Mouse (Mus musculus) common myeloid progenitor, adult 5-6 weeks (primary cell): ENCODE measurements around the gene Limk1. TPM values are rescaled to one million over a fixed set of nuclear protein-coding genes. Genes with fewer than 3 reads are reported as not detected.

ENCODE experiments used
- ATAC-seq: replicated peaks from 2 replicates; pipeline ENCODE4 v1.8.0; 2016; ENCODE audit warnings: low read depth, mild to moderate bottlenecking, moderate TSS enrichment, inconsistent platforms; ENCODE audit not compliant: poor library complexity, severe bottlenecking
- total RNA-seq: library from RNA; stranded (forward); fragments of 200-1000, 187-1606 nt; gene quantifications from 2 replicates; pipeline ENCODE4 v1.2.3, GENCODE M21; 2017

The Limk1 gene
- 12.6 and 15.1 TPM in 2 replicates for total RNA-seq

DNA sequence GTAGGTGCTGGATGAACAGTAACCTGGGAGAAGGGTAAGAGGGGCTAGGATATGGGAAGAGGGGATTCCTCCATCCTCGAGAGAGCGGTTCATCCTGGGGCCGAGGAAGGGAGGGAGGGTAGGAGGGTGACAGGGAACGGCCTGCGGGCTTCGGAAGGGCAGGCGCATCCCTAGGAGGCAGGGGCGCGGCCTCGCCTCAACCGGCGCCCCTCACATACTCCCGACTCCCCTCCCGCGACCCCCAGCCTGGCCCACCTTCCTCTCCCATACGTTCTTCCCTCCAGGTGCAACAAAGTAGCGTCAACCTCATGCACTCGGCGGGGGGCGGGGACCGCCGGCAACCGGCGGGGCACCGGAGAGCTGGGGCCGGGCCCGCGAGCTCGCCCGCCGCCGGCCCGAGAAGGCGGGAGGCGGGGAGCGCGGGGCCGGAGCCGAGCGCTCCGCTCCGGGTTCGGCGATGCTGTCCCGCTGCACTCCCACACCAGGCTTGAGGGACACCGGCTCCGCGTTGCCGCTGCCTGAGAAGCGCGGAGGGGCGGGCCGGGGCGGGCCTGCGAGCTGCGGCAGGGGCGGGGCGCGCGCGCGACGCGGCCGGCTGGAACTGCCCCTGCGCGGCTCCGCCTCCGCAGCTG, at the start of gene Limk1:
Gene Limk1 (minus strand): TSS at position 513 of the 632 bp plus-strand sequence.
- no peak for ATAC-seq

DNA sequence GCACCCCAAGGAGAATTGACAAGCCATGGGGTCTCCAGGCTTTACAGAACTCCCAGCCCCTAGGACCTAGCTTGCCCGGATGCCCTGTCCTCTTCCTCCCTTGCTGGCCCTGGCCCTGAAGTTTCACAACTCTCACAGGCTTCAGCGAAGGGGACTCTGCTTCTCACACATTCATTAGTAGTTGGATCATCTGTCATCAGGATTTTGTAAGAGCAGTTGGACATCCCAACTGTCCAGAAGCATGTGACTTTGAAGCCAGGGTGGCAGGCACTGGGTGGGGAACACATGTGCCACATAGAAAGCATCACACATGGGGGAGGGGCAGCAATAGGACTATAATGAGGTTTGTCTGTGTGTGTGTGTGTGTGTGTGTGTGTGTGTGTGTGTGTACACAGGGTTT, 46.5 kb upstream of the Limk1 start:
- no peak for ATAC-seq

DNA sequence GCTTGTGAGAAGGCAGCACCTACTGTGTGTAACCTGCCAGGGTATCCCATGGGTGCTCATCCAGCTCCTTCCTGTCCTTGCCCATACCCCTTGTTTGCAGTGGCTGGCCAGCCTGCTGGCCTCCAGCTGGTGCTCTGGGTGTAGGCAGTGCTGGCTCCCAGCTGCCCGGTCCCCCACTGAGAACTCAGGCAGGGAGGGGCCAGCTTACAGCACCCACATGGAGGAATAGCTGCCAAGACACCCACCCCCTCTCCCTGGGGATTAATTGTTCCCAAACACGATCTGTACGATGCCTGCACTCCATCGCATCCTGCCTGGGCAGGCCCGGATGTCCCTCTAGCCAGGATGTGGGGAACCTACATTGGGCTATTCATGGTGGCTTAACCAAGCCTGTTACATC, 45.7 kb upstream of the Limk1 start:
- no peak for ATAC-seq

DNA sequence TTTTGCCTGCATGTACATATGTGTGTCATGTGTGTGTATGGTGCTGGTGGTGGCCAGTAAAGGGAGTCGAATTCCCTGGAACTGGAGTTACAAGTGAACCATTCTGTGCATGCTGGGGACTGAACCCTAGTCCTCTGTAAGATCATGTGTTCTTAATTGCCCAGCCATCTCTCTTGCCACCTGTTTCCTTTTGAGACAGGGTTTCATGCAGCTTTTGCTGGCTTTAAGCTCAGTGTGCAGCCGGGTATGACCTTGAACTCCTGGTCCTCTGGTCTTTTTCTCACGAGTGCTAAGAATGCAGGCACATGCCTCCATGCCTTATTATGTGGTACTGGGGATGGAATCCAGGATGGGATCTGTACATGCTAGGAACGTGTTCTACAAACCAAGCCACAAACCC, 44.8 kb upstream of the Limk1 start:
- ATAC-seq = no peak

DNA sequence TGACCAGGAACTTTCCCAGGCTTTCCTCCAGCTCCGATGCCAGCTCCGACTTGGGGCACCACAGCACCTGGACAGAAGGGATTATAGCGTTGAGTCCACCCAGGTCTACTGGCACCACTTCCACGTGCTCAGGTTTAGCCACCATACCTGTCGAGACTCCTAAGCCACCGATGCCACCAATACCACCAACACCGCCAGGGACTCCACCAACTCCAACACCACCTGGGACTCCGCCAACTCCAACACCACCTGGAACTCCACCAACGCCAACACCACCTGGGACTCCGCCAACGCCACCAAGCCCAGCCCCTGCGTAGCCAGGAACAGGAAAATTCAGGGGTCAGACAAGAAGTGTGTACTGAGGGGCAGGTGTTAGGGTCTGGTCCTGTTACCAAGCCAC, 40.7 kb upstream of the Limk1 start:
- ATAC-seq = no peak

DNA sequence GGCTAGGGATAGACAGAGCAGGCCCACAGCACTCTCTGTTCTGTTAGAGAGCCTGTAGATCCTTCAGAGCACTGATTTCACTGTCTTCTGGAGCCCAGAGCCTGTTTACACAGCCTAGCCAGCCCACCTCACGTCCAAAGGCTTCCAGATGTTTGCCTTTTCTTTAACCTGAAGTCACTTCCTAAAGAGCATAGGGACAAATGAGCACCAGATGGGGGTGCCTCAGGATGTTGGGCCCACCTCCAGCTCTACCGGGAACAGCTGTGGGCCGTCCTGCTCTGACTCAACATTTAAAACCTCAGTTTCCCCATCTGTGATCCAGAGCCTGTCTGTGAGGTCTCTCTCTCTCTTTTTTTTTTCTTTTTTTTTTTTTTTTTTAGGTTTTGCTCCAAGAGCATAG, 40.1 kb upstream of the Limk1 start:
- no peak for ATAC-seq

DNA sequence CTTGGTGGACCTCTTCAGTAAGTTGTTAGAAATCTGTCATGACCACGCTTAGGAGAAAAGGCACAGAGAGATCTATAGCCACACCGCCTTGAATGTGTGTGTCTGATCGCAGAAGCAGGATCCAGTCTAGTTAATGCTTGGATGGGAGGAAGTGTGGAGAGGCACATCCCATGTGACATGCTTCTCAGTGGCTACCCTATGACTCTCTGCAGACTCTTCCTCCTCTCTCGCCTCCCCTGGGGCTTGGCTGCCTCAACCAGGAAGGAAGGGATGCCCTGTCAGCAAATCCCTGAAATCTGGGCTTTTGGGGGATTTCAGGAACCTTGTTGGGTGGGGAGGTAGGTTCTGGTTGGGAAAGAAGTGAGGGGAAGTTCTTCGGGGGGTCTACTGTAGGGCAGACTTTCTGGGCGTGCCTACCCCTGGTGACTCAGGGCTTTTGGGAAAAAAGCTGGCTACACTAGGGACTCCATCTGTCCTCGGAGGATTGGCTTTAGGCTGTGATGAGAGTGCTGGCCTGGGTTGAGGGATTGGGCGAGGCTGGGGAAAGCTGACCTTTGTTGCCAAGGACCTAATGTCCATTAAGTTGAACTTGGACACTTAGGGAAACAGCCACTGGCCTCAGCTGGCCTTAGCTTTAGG, 38.7 kb upstream of the Limk1 start:
- no peak for ATAC-seq

DNA sequence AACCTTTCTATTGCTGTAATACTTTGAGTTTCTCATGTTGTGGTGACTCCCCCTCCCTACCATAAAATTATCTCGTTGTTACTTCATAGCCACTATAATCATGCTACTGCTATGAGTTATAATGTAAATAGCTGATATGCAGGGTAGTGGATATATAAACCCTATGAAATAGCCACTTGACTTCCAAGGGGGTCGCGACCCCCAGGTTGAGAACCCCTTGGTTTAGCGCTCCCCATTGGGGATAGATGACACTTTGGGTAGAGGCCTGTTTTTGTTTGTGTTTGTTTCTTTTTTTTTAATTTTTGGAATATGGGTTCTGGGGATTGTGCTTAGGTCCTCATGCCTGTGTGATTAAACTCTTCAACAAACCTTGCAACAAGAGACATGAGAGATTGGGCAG, 36.9 kb upstream of the Limk1 start:
- ATAC-seq = no peak

DNA sequence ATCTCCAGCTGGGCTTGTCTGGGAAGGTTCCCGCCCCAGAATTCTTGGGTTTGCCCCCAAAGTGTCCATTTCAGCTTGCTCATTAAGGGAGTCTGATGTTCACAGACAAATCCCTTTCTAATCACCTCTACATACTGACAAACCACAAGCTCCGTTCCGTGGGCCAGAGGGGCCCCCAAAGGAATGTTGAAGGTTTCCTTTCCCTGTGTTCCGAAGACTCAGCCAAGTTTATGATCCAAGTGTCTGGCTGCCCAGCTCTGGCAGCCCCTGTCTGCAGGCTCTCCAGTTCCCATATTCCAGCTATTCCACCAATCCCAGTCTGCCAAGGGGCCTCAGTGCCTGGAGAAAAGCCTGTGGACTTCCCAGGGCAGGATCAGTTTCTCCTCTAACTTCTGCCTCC, 31.7 kb upstream of the Limk1 start:
- ATAC-seq = no peak

DNA sequence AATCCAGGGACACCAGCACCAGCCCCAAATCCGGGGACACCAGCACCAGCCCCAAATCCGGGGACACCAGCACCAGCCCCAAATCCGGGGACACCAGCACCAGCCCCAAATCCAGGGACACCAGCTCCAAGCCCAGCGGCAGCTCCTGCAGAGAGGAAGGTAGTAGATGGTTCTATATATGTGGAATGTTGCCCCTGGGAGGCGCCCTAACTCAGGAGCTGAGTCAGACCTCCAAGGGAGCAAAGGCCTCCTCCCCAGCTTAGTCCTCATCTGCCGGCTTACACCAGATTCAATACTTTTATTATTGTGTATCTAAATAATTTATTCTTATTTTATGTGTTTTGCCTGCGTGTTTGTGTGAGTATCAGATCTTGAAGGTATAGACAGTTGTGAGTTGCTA, 22.7 kb upstream of the Limk1 start:
- ATAC-seq = no peak

DNA sequence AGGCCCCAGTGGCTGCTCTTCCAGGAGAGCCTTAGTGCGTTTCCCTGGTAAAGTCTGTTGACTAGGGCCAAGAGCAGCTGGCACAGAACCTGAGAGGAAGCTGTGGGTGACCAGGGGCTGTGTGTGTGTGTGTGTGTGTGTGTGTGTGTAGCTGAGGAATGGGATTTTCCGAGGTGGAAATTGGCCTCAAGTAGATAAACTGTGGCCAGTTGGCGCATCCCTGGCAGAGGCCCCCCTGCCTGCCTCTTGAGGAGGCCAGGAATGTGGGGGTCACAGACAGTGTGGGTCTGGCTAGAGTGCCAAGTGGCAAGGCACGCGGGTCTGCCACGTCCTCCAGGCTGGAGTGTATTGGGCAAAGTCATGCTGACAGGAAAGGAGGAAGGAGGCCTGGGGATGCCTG, 20.9 kb upstream of the Limk1 start:
- ATAC-seq = peak; percentile 50; the same call in 1 of the 2 replicates

DNA sequence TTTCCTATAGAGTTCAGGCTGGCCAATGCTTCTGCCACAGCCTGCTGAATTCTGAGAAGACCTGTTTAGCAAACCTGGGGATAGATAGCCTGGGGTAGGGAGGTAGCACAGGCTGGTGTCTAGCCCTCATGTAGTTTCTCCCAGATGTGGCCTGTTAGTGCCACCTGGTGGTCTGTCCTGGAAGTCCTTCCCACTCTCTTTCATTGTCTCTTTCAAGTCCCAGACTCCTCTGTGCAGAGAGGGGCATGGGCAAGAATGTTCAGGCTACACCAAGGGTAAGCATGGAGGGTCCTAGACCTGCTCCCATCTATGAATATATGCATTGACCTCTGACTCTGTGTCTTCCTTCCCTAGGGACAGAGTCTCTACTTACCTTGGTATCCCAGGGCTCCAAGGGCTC, 15.8 kb upstream of the Limk1 start:
- ATAC-seq = peak; percentile 94

DNA sequence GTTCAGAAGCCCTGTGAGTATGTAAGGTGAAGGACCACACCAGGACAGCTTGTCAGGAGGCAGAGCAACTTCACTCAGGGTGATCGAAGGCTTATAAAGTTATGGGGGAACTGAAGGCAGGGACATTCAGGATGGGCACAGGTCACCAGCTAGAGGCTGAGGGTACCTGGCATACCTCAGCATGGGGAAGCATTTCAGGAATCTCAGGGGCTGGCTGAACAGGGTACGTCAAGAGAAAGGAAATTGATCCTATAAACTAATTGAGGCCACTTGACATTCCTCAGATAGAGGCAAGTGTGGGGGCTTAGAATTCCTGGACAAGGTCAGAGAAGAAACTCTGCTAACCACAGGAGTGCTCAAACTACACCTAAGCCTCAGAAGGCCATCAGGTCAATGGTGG, 7.1 kb upstream of the Limk1 start:
- no peak for ATAC-seq

DNA sequence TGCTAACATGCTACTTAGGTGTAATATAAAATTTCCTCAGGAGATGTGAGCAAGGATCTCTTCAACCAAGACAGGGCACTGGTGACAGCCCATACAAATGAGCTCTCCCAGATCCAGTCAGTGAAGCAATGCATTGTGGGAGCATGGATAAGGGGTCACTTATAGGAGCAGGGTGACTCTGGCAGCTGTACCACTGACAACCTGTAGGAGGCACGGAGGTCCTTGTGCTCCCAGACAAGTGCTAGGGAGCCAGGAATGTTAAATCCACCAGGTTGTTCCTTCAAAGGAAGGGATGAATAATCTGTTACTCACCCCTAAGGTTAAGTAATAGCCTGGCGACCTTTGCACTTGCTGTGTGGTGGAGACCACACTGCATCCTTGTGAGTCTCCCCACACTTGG, 6.7 kb upstream of the Limk1 start:
- ATAC-seq = peak; percentile 81

DNA sequence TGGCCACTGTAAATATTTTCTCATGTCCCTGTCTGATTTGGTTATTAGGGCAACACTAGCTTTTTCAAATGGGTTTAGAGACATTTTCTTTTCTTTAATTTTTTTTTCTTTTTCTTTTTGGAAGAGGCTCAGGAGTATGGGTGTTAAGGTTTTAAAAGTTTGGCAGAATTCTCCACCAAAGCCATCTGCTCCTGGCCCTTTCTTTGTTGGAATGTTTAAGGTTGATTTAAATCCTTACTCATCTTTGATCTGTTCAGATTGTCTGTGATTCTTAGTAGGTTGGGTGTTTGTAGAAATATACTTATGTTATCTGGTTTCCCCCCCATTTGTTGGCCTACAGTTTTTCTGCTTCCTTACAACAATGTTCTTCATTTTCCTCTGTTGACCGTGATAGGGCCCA, 4.3 kb upstream of the Limk1 start:
- ATAC-seq = no peak

DNA sequence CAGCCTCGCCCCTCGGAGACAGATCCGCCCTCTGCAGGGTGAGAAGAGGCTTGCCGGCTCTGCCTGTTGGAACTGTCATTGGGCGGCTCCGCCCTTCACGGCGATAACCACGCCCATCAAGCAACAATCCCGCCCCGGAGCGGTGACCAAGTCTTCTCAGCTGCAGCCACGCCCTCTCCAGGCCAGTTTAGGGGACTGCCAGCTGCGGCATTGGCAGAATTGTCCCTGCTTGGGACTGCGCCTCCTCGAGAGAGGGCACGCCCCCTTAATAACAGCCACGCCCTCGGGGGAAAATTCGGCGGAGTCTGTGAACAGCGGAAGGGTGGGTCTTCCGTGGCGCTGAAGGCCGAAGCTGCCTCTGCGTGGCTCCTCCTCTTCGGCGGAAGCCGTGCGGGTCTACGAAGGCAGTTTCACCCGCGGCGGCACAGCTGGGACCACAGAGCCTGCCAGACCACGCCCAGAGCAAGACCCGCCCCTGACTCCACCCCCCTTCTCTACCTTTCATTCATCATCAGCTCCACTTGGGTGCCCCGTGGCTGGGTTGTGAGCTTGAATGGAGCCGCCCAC, 403 bp upstream of the Limk1 start:
- peak; percentile 92 for ATAC-seq

DNA sequence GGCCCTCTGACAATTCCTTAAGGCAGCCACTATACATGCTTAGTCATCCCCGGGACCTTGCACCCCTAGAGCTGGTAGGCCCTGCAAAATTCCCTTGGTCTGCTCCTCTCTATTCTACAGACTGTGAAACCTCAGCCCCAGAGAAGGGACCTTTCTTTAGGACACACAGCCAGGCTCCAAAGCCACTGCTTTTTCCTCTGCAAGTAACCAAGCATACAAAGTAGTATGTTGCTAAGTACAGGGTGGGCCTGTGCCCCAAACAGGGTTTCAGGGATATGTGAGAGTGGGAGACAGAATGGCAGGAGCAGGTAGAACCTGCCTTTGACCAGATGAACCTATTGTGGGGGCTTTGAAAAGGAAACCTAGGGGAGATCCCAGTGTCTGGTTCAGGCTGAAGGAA, 1.2 kb downstream of the Limk1 start:
- ATAC-seq = no peak

DNA sequence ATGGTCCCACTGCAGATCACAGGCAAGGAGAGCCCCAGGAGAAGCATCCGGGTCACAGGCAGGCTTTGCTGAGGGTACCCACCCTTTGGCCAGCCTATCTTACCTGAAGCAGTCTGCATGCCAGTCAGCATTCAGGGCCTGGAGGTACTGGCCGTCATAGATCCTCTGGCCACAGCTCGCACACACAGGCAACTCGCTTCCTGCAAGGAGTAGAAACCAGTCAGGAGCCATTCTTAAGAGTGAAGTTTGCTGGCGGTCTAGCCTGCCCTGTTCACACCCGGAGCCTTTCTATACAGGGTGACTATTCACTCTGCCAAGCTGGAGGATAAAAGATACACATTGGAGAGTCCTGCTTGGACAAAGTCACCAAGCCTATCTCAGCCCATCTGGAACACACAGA, 1.9 kb downstream of the Limk1 start:
- ATAC-seq = no peak

DNA sequence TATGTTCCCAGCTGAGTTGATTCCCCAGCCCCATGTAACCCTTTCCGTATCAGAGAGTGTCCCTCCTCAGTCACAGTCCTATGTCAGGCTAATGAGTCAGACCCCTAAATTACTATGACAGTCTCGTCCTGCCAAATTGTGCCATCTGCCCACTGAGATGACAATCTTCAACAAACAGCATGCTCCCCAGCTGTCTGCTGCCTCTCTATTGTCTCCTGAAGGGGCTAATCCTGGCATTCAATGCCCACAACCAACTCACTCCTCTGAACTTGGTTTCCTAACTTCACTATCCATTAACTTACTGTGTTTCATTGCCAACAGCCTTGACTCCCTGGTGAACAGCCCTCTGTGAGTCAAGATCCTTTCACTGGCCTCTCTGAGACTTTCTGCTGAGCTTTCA, 4.0 kb downstream of the Limk1 start:
- ATAC-seq = no peak

DNA sequence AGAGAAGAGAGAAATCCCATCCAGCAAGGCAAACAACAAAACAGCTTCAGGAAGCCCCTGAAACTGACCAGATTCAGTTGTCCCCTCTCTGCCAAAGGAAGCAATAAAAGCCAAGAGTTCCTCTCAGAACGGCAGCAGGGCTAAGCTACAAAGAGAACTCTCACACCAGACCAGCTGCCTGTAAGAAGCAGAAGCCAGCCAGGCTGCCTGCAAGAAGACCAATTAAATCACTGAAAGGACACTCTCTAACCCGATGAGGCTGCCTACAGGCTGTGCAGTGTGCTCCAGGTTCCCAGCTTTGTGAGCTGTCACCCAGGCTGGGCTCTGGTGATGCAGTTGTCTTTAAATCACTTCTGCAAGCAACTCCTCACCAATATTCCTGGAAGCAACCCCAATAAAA, 4.6 kb downstream of the Limk1 start:
- ATAC-seq = no peak

DNA sequence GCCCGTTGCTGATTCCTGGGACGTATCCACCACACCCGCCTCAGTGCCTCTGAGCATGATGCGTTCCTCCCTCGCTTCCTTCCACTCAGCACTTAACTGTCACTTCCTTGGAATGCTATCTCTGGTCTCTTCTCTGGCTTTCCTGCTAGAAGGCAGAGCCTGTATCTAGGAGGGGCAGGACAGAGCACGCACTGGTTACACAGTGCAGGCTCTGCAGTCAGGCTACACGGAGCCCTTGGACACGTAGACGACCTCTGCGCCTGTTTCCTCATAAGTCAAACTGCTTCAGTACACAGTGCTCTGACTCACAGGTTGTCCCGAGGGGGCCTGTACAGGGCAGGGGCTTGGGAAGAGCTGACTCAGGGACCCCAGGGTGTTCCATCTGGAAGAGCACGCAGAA, 8.2 kb downstream of the Limk1 start:
- ATAC-seq = no peak
